Comparison of ENCODE assay signal across 15 mouse cellular contexts in genomic region chr7:126951741-126952140, GRCm38 (mm10). TPM values are rescaled to one million over a fixed set of nuclear protein-coding genes. Genes with fewer than 3 reads are reported as not detected.
A peak's percentile ranks its signal among the peaks of the same experiment; 100 is the strongest.
DNase-seq lines count a peak whose midpoint lies in the region; ATAC-seq and TF ChIP-seq lines count a peak whose summit lies in the region.
"Had no signal": no experiment of that assay in that cellular context is flagged by ENCODE, and none has a peak within 500 bp of the region (broad histone marks: within the 10 kb centered on the region; RNA-seq: fewer than 3 reads in every experiment).

No protein-coding gene starts in this region.

- TF ChIP-seq CTCF in layer of hippocampus, adult 2 months (conservative IDR thresholded peaks at IDR 0.05): no peak

- peaks cover 47% of the 10 kb centered on the region for H3K4me1 ChIP-seq in forebrain, embryonic 13.5 days
- H3K4me1 ChIP-seq in hindbrain, embryonic 16.5 days (ENCODE audit: control insufficient read depth, insufficient read depth, low read depth, low read length): peaks cover 28% of the 10 kb centered on the region
- H3K4me1 ChIP-seq in neural tube, embryonic 13.5 days (replicated peaks): peaks cover 75% of the 10 kb centered on the region
- H3K4me1 ChIP-seq in kidney, embryonic 14.5 days (ENCODE audit: control insufficient read depth, insufficient read depth, low read length): peaks cover 3% of the 10 kb centered on the region; the same call in 1 of the 2 replicates

- no peak for DNase-seq in layer of hippocampus, adult 2 months (ENCODE audit: low spot score in 2 of 2)
- no peak for DNase-seq in layer of hippocampus, postnatal 10 days (ENCODE audit: low spot score in 2 of 2)
- no peak for DNase-seq in cerebellum, adult 9-10 months
- DNase-seq in urinary bladder, postnatal 25 days (ENCODE audit: low spot score): no peak
- DNase-seq: heart, postnatal 10 days; kidney, adult 2 months had no signal

- H3K36me3 ChIP-seq in forebrain, embryonic 13.5 days (ENCODE audit: poor library complexity, severe bottlenecking): peaks cover 7% of the 10 kb centered on the region
- 0 out of 2 replicates have a peak, but pooled peaks cover 2% of the 10 kb centered on the region for H3K36me3 ChIP-seq in hindbrain, embryonic 16.5 days (ENCODE audit: control insufficient read depth, insufficient read depth, low read length)
- peaks cover 31% of the 10 kb centered on the region for H3K36me3 ChIP-seq in neural tube, embryonic 13.5 days
- no peaks in the 10 kb centered on the region for H3K36me3 ChIP-seq in kidney, embryonic 14.5 days (ENCODE audit: control insufficient read depth, insufficient read depth, low read length)

- peak overlapping the region; percentile 96 for H3K27ac ChIP-seq in layer of hippocampus, adult 2 months
- no peak overlapping the region for H3K27ac ChIP-seq in forebrain, embryonic 13.5 days
- peak overlapping the region; percentile 58 for H3K27ac ChIP-seq in hindbrain, embryonic 16.5 days (ENCODE audit: low read depth, low read length)
- peak overlapping the region; percentile 94 for H3K27ac ChIP-seq in neural tube, embryonic 13.5 days (replicated peaks)
- no peak overlapping the region for H3K27ac ChIP-seq in kidney, embryonic 14.5 days (ENCODE audit: low read depth, low read length)
- H3K27ac ChIP-seq: liver, embryonic 14.5 days; macrophage had no signal

- no peaks in the 10 kb centered on the region for H3K9me3 ChIP-seq in forebrain, embryonic 13.5 days (replicated peaks)
- no peaks in the 10 kb centered on the region for H3K9me3 ChIP-seq in hindbrain, embryonic 16.5 days (ENCODE audit: control insufficient read depth, low read length)
- H3K9me3 ChIP-seq in neural tube, embryonic 13.5 days: no peaks in the 10 kb centered on the region
- no peaks in the 10 kb centered on the region for H3K9me3 ChIP-seq in kidney, embryonic 14.5 days (ENCODE audit: control insufficient read depth, low read length)

- WGBS in forebrain, embryonic 13.5 days: 27% methylated on average over 4 of the region's 4 CpGs
- 21% methylated on average over 4 of the region's 4 CpGs for WGBS in hindbrain, embryonic 16.5 days
- 21% methylated on average over 4 of the region's 4 CpGs for WGBS in neural tube, embryonic 13.5 days
- WGBS in kidney, embryonic 14.5 days: 24% methylated on average over 4 of the region's 4 CpGs

- no peak for ATAC-seq in forebrain, embryonic 13.5 days
- no peak for ATAC-seq in hindbrain, embryonic 16.5 days
- ATAC-seq in neural tube, embryonic 13.5 days (ENCODE audit: low read depth): no peak
- no peak for ATAC-seq in kidney, embryonic 14.5 days (ENCODE audit: low FRiP score, low TSS enrichment)
- ATAC-seq: activated CD4-positive, CD25-positive, alpha-beta regulatory T cell, adult 4 months had no signal

- peak overlapping the region; percentile 98 for H3K4me2 ChIP-seq in forebrain, embryonic 13.5 days
- H3K4me2 ChIP-seq in hindbrain, embryonic 16.5 days (ENCODE audit: low read length): peak overlapping the region; percentile 93
- peak overlapping the region; percentile 99 for H3K4me2 ChIP-seq in neural tube, embryonic 13.5 days
- no peak overlapping the region for H3K4me2 ChIP-seq in kidney, embryonic 14.5 days (replicated peaks; ENCODE audit: low read depth, low read length)

- peak overlapping the region; percentile 77 for H3K9ac ChIP-seq in forebrain, embryonic 13.5 days
- peak overlapping the region; percentile 78 for H3K9ac ChIP-seq in hindbrain, embryonic 16.5 days (ENCODE audit: low read depth, low read length)
- H3K9ac ChIP-seq in neural tube, embryonic 13.5 days: peak overlapping the region; percentile 78
- no peak overlapping the region for H3K9ac ChIP-seq in kidney, embryonic 14.5 days (ENCODE audit: low read depth, low read length)
- H3K9ac ChIP-seq: liver, embryonic 14.5 days had no signal

- H3K27me3 ChIP-seq in forebrain, embryonic 13.5 days: peaks cover 35% of the 10 kb centered on the region
- no peaks in the 10 kb centered on the region for H3K27me3 ChIP-seq in hindbrain, embryonic 16.5 days (replicated peaks; ENCODE audit: control insufficient read depth, insufficient read depth, low read length)
- H3K27me3 ChIP-seq in neural tube, embryonic 13.5 days: peaks cover 25% of the 10 kb centered on the region
- peaks cover 22% of the 10 kb centered on the region for H3K27me3 ChIP-seq in kidney, embryonic 14.5 days (ENCODE audit: control insufficient read depth, insufficient read depth, low read length)

- H3K4me3 ChIP-seq in layer of hippocampus, adult 2 months: peak overlapping the region; percentile 67
- peak overlapping the region; percentile 60 for H3K4me3 ChIP-seq in forebrain, embryonic 13.5 days
- peak overlapping the region; percentile 70 for H3K4me3 ChIP-seq in hindbrain, embryonic 16.5 days (ENCODE audit: low read length)
- peak overlapping the region; percentile 58 for H3K4me3 ChIP-seq in neural tube, embryonic 13.5 days
- no peak overlapping the region for H3K4me3 ChIP-seq in kidney, embryonic 14.5 days (ENCODE audit: low read length)

RNA-seq across cellular contexts. Expression of gene Sez6l2, which starts 1.4 kb away (rescaled TPM):
- 100 to 1,000 TPM; 439 to 458 TPM for total RNA-seq in layer of hippocampus, adult 2 months (2021)
- total RNA-seq in layer of hippocampus, postnatal 10 days (2021): 100 to 1,000 TPM; 273 to 305 TPM
- 16.8 and 18.4 TPM in 2 replicates for polyA plus RNA-seq in forebrain, embryonic 13.5 days (2015; fragmentation: Nextera tagmentation; extraction: Ambion mirVana)
- polyA plus RNA-seq in hindbrain, embryonic 16.5 days (2015; fragmentation: Nextera tagmentation; extraction: Ambion mirVana): 54.9 and 56.7 TPM in 2 replicates
- polyA plus RNA-seq in neural tube, embryonic 13.5 days (2015; fragmentation: Nextera tagmentation; extraction: Ambion mirVana): 34.7 and 35.1 TPM in 2 replicates
- 1.1 and 1.7 TPM in 2 replicates for polyA plus RNA-seq in kidney, embryonic 14.5 days (2014; fragmentation: Nextera tagmentation; extraction: Ambion mirVana)

RNA-seq across cellular contexts. Expression of gene Asphd1, which starts 2.4 kb away (rescaled TPM):
- 10 to 100 TPM; 31.7 to 36.1 TPM for total RNA-seq in layer of hippocampus, adult 2 months (2021)
- 10 to 100 TPM; 35.6 to 46.1 TPM for total RNA-seq in layer of hippocampus, postnatal 10 days (2021)
- polyA plus RNA-seq in forebrain, embryonic 13.5 days (2015; fragmentation: Nextera tagmentation; extraction: Ambion mirVana): 2.5 and 5.1 TPM in 2 replicates
- 9.4 and 11.5 TPM in 2 replicates for polyA plus RNA-seq in hindbrain, embryonic 16.5 days (2015; fragmentation: Nextera tagmentation; extraction: Ambion mirVana)
- polyA plus RNA-seq in neural tube, embryonic 13.5 days (2015; fragmentation: Nextera tagmentation; extraction: Ambion mirVana): 5.6 and 6.6 TPM in 2 replicates
- 0.16 and 0.34 TPM in 2 replicates for polyA plus RNA-seq in kidney, embryonic 14.5 days (2014; fragmentation: Nextera tagmentation; extraction: Ambion mirVana)
- total RNA-seq: heart, postnatal 10 days had no signal
- polyA plus RNA-seq: liver, embryonic 14.5 days; macrophage had no signal

RNA-seq across cellular contexts. Expression of gene Kctd13, which starts 23.1 kb away (rescaled TPM):
- total RNA-seq in layer of hippocampus, adult 2 months (2021): 100 to 1,000 TPM; 164 to 166 TPM
- 100 to 1,000 TPM; 151 to 152 TPM for total RNA-seq in layer of hippocampus, postnatal 10 days (2021)
- 69.4 and 69.8 TPM in 2 replicates for polyA plus RNA-seq in forebrain, embryonic 13.5 days (2015; fragmentation: Nextera tagmentation; extraction: Ambion mirVana)
- 126 and 134 TPM in 2 replicates for polyA plus RNA-seq in hindbrain, embryonic 16.5 days (2015; fragmentation: Nextera tagmentation; extraction: Ambion mirVana)
- 94.3 and 99.3 TPM in 2 replicates for polyA plus RNA-seq in neural tube, embryonic 13.5 days (2015; fragmentation: Nextera tagmentation; extraction: Ambion mirVana)
- polyA plus RNA-seq in kidney, embryonic 14.5 days (2014; fragmentation: Nextera tagmentation; extraction: Ambion mirVana): 13.1 and 19.4 TPM in 2 replicates

RNA-seq across cellular contexts. Expression of gene Cdipt, which starts 24.0 kb away (rescaled TPM):
- total RNA-seq in layer of hippocampus, adult 2 months (2021): 100 to 1,000 TPM; 155 to 167 TPM
- total RNA-seq in layer of hippocampus, postnatal 10 days (2021): 100 to 1,000 TPM; 129 to 149 TPM
- 82.9 and 95.8 TPM in 2 replicates for polyA plus RNA-seq in forebrain, embryonic 13.5 days (2015; fragmentation: Nextera tagmentation; extraction: Ambion mirVana)
- 160 and 162 TPM in 2 replicates for polyA plus RNA-seq in hindbrain, embryonic 16.5 days (2015; fragmentation: Nextera tagmentation; extraction: Ambion mirVana)
- polyA plus RNA-seq in neural tube, embryonic 13.5 days (2015; fragmentation: Nextera tagmentation; extraction: Ambion mirVana): 121 and 124 TPM in 2 replicates
- polyA plus RNA-seq in kidney, embryonic 14.5 days (2014; fragmentation: Nextera tagmentation; extraction: Ambion mirVana): 77.4 and 89.1 TPM in 2 replicates

RNA-seq across cellular contexts. Expression of gene Cdiptos, which starts 24.2 kb away (rescaled TPM):
- not detected for total RNA-seq in layer of hippocampus, adult 2 months (2021)
- total RNA-seq in layer of hippocampus, postnatal 10 days (2021): under 1 TPM in 1 of 2 experiments, not detected in 1; 0.31 TPM
- 0.42 and 1.2 TPM in 2 replicates for polyA plus RNA-seq in forebrain, embryonic 13.5 days (2015; fragmentation: Nextera tagmentation; extraction: Ambion mirVana)
- 1.2 and 1.6 TPM in 2 replicates for polyA plus RNA-seq in hindbrain, embryonic 16.5 days (2015; fragmentation: Nextera tagmentation; extraction: Ambion mirVana)
- 1.2 and 1.4 TPM in 2 replicates for polyA plus RNA-seq in neural tube, embryonic 13.5 days (2015; fragmentation: Nextera tagmentation; extraction: Ambion mirVana)
- polyA plus RNA-seq in kidney, embryonic 14.5 days (2014; fragmentation: Nextera tagmentation; extraction: Ambion mirVana): 1.3 and 2.5 TPM in 2 replicates
- total RNA-seq: layer of hippocampus, adult 18-20 months; left cerebral cortex, postnatal 36 days had no signal

Comparison
In these comparisons a context has a peak if more than half of its experiments do, and no peak if none do; other contexts are left out.
1. H3K27ac ChIP-seq: peak in layer of hippocampus, adult 2 months (single experiment), hindbrain, embryonic 16.5 days (single experiment) and neural tube, embryonic 13.5 days (single experiment); none in forebrain, embryonic 13.5 days (single experiment) and kidney, embryonic 14.5 days (single experiment).